Mouse (Mus musculus) kidney, adult 2 months (tissue): ENCODE measurements around the gene Mas1.

Experiments used
- CTCF ChIP-seq: fragments of 200-500 bp; conservative IDR thresholded peaks from 2 replicates; pipeline ENCODE4 v1.5.1; 2011; ENCODE audit warnings: low read depth, mild to moderate bottlenecking, control low read depth, low read length, moderate library complexity, mixed read lengths; ENCODE audit not compliant: insufficient read depth, insufficient read length
- POLR2A ChIP-seq: fragments of 200-500 bp; IDR thresholded peaks from one replicate; pipeline ENCODE4 v1.6.1; 2011; ENCODE audit warnings: low read depth, low read length, control low read depth

DNA sequence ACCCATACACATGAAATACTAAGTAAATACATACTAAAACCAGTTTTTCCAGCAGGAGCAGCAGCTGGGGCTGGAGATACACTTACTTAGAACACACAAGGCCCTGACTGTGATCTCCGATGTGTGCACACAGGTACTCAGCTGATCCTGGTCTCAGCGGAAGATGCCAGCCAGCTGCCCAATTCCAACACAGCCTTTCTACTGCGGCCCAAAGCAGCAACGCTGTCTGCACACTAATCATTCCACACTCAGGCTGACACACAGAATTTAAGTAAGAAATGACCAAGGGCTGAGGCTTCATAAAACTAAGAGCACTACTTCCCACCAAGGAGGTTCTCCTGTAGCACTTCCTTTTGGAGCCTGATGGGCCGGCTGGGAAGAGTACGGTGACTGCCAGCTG is 34.3 kb upstream of the Mas1 start:
- TF ChIP-seq CTCF = no peak
- no peak for TF ChIP-seq POLR2A
